Mouse (Mus musculus): ENCODE results near the gene Oog4. TPM values are rescaled to one million over a fixed set of nuclear protein-coding genes. Genes with fewer than 3 reads are reported as not detected.

Gene Oog4
- polyA plus RNA-seq, 1 experiment: not detected

GRCm38 (mm10) chr4:143394181-143394580 is 55.9 kb downstream of the Oog4 start, which contains the start of gene Pramel1:
Pramel1 (plus strand) TSS chr4:143394428.
- WGBS: 83% methylated on average over 26 of the region's 26 CpGs
- TF ChIP-seq POLR2A (IDR thresholded peaks at IDR 0.05; ENCODE audit: low read depth, low read length): no peak
- TF ChIP-seq CTCF (IDR thresholded peaks at IDR 0.05; ENCODE audit: extremely low read depth, insufficient read depth, insufficient read length, insufficient replicate concordance): no peak
- DNase-seq (ENCODE audit: low read depth in 1 of 2, low spot score in 2 of 2): no peak

DNA sequence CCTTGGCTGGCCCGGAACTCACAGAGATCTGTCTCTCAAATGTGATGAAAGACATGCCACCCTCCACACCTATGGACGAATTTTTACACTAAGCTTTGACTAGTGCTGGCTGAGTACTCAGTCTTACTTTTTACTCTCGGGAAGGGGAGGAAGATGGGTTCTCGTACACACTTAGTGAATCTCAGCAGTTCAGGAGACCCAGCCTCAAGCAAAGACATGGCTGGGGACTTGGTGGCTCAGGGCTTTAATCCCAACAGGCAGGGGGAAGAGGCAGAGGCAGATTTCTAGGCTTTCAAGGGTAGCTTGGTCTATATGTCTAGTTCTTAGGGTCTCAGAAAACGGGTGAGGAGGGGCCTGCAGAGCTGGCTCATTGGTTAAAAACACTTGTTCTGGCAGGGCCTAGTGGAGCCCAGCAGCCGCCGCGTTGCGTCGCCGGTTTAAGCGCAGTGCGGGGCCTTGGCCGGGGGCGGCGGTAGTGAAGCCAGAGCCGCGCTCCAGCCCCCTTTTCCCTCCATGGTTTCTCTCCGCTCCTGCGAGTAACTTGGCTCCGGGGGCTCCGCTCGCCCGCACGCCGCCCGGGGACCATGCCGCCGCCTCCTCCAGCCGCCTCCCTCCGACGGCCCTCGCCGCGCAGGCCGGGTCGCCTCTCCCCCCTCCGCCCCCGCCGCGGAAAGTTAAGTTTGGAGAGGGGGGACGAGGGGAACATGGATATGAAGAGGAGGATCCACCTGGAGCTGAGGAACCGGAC is 61.0 kb downstream of the Oog4 start:
- Histone ChIP-seq H3K4me3 (ENCODE audit: extremely low read depth, insufficient read depth, insufficient read length) (no peak overlapping the region), H3K36me3 (ENCODE audit: control insufficient read depth, insufficient read depth, low read length) (no peaks in the 10 kb centered on the region), H3K27ac (ENCODE audit: insufficient read depth, low read length) (no peak overlapping the region), H3K27me3 (ENCODE audit: control insufficient read depth, insufficient read depth, low read length) (0 out of 2 replicates have a peak, but pooled peaks cover 2% of the 10 kb centered on the region), H3K4me1 (ENCODE audit: control insufficient read depth, insufficient read depth, insufficient read length) (no peaks in the 10 kb centered on the region; the same call in 1 of the 2 replicates)
- no peak for DNase-seq (ENCODE audit: low read depth in 1 of 2, low spot score in 2 of 2)
- WGBS: 9% methylated on average over 39 of the region's 43 CpGs
- no peak for TF ChIP-seq CTCF (IDR thresholded peaks at IDR 0.05; ENCODE audit: extremely low read depth, insufficient read depth, insufficient read length, insufficient replicate concordance)

More at GRCm38 (mm10) chr4:143394181-143394580, 55.9 kb downstream of the Oog4 start, which contains the start of gene Pramel1:
- no peak within 1 kb of the TSS for H3K27ac ChIP-seq (ENCODE audit: insufficient read depth, low read length)
- H3K4me1 ChIP-seq (ENCODE audit: control insufficient read depth, insufficient read depth, insufficient read length): no peaks in the 10 kb centered on the region; the same call in 1 of the 2 replicates
- H3K27me3 ChIP-seq (ENCODE audit: control insufficient read depth, insufficient read depth, low read length): 0 out of 2 replicates have a peak, but pooled peaks cover 1% of the 10 kb centered on the region
- no peaks in the 10 kb centered on the region for H3K36me3 ChIP-seq (ENCODE audit: control insufficient read depth, insufficient read depth, low read length)
- no peak within 1 kb of the TSS for H3K4me3 ChIP-seq (ENCODE audit: extremely low read depth, insufficient read depth, insufficient read length)

Other genes starting within 250 kb of the Oog4 start
- 13.5 and 14.4 TPM in 2 replicates for gene Prdm2, start 237.3 kb downstream of the Oog4 start, polyA plus RNA-seq (2012; rRNA removed)
- gene Pdpn, start 150.8 kb downstream of the Oog4 start, polyA plus RNA-seq (2012; rRNA removed): 0.18 and 0.28 TPM in 2 replicates
- gene Lrrc38, start 100.6 kb downstream of the Oog4 start, polyA plus RNA-seq (2012; rRNA removed): not detected in 2 replicates
- not detected in 2 replicates for gene Pramel1, start 55.9 kb downstream of the Oog4 start, polyA plus RNA-seq (2012; rRNA removed)
- 4.6 and 5.2 TPM in 2 replicates for gene Pramef8, start 37.9 kb downstream of the Oog4 start, polyA plus RNA-seq (2012; rRNA removed)
- gene Gm13043, start 61.0 kb upstream of the Oog4 start, polyA plus RNA-seq (2012; rRNA removed): not detected in 2 replicates
- gene Gm13040, start 85.6 kb upstream of the Oog4 start, polyA plus RNA-seq (2012; rRNA removed): not detected in 2 replicates
- not detected in 2 replicates for gene BC080695, start 101.4 kb upstream of the Oog4 start, polyA plus RNA-seq (2012; rRNA removed)
- gene Gm13057, start 101.4 kb upstream of the Oog4 start, polyA plus RNA-seq (2012; rRNA removed): not detected in 2 replicates
- gene Gm13083, start 164.7 kb upstream of the Oog4 start, polyA plus RNA-seq (2012; rRNA removed): not detected in 2 replicates
- gene Gm13088, start 206.9 kb upstream of the Oog4 start, polyA plus RNA-seq (2012; rRNA removed): not detected in 2 replicates